Mouse (Mus musculus) hematopoietic multipotent progenitor cell, adult 10-12 weeks (in vitro differentiated cells): ENCODE results near the gene Trip10. TPM values are rescaled to one million over a fixed set of nuclear protein-coding genes. Genes with fewer than 3 reads are reported as not detected.

Experiments used
- polyA plus RNA-seq: library from polyadenylated mRNA; stranded (reverse); fragments of >175 nt; gene quantifications from 2 replicates; pipeline ENCODE4 v1.2.3, GENCODE M21; 2012; ENCODE audit warnings: low replicate concordance

Trip10 gene
- 9.3 and 9.4 TPM in 2 replicates for polyA plus RNA-seq

GRCm38 (mm10) chr17:57249186-57250181, at the start of gene Trip10:
Gene Trip10 (plus strand): TSS chr17:57249455.

GRCm38 (mm10) chr17:57228014-57228413, 21.2 kb upstream of the Trip10 start, which contains the start of gene C3:
Gene C3 (minus strand): TSS chr17:57228136.

DNA sequence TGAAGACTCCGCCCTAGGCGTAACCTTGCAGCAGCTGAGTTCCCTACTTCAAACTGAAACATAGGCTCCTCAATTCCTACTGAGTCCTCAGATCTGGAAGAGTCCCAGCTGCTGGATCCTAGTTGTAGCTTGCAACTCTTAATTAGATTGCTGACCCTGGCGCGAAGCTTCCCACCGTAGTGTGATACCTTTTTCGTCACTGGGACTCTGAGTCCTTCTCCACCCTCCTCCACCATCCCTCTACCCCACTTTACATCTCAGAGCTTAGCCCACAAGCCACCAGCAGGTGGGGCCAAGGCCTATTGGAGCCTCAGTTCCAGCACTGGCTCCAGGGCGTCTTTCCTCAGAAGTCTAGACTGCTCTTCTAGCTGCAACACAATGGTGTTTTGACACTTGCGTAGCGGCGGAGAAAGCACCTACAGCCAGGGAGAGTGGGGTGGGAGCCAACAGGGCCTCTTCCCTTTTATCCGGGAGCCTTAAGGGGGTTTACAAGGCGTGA, 1.0 kb upstream of the Trip10 start, which contains the start of gene Gpr108:
Gene Gpr108 (minus strand): TSS at position 246 of the 499 bp plus-strand sequence.

DNA sequence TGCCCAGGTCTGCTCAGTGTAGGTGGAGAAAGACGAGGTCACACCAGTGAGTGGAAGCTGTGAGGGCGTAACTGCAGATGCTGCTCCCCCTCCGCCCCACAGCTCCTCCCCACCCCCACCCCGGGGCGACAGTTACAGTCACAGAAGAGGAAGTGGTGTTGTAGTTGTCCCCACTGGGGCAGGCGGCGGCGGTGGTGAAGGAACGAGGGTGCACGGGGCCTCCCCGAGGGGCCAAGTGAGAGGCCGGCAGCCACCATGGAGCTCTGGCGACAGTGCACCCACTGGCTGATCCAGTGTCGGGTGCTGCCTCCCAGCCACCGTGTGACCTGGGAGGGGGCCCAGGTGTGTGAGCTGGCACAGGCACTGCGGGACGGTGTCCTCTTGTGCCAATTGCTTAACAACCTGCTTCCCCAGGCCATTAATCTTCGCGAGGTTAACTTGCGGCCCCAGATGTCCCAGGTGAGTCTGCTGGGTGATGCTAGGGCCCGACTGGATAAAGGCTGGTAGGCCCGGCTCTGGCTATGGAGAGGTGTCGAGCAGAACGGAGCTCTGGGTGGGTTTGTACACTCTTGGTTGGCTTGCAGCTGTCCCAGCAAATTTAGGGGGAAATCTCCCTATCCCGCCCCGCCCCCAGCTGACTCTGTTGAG, 29.8 kb downstream of the Trip10 start, which contains the start of gene Vav1:
Gene Vav1 (plus strand): TSS at position 158 of the 648 bp plus-strand sequence.

Other genes starting within 250 kb of the Trip10 start
- gene Pspn, start 249.4 kb upstream of the Trip10 start, polyA plus RNA-seq = not detected in 2 replicates
- 81.6 and 94.3 TPM in 2 replicates for gene Gtf2f1, start 238.2 kb upstream of the Trip10 start, polyA plus RNA-seq
- gene Gm17949, start 238.0 kb upstream of the Trip10 start, polyA plus RNA-seq = 0.17 and 0.23 TPM in 2 replicates
- 248 and 458 TPM in 2 replicates for gene Khsrp, start 217.9 kb upstream of the Trip10 start, polyA plus RNA-seq
- gene Slc25a41, start 207.8 kb upstream of the Trip10 start, polyA plus RNA-seq = not detected in 2 replicates
- 18.4 and 34.3 TPM in 2 replicates for gene Crb3, start 190.3 kb upstream of the Trip10 start, polyA plus RNA-seq
- gene Slc25a23, start 189.6 kb upstream of the Trip10 start, polyA plus RNA-seq = 16.7 and 20.4 TPM in 2 replicates
- 211 and 238 TPM in 2 replicates for gene Dennd1c, start 170.9 kb upstream of the Trip10 start, polyA plus RNA-seq
- gene Tubb4a, start 161.7 kb upstream of the Trip10 start, polyA plus RNA-seq = 0.80 and 0.96 TPM in 2 replicates
- 1.5 and 1.6 TPM in 2 replicates for gene Tnfsf9, start 144.1 kb upstream of the Trip10 start, polyA plus RNA-seq
- 0.17 and 0.98 TPM in 2 replicates for gene Cd70, start 99.7 kb upstream of the Trip10 start, polyA plus RNA-seq
- gene Tnfsf14, start 55.3 kb upstream of the Trip10 start, polyA plus RNA-seq = 7.8 and 15.8 TPM in 2 replicates
- 9.1 and 16.5 TPM in 2 replicates for gene C3, start 21.3 kb upstream of the Trip10 start, polyA plus RNA-seq
- gene Gpr108, start 1.0 kb upstream of the Trip10 start, polyA plus RNA-seq = 34.0 and 34.2 TPM in 2 replicates
- 72.5 and 81.3 TPM in 2 replicates for gene Vav1, start 29.6 kb downstream of the Trip10 start, polyA plus RNA-seq
- gene Adgre1, start 109.2 kb downstream of the Trip10 start, polyA plus RNA-seq = 2.9 and 5.6 TPM in 2 replicates